ENCODE assay signal across 20 mouse cellular contexts in genomic region chr12:113257243-113257642, GRCm38 (mm10).
DNase-seq lines count a peak whose midpoint lies in the region.
"Had no signal": no experiment of that assay in that cellular context is flagged by ENCODE, and none has a peak within 500 bp of the region (broad histone marks: within the 10 kb centered on the region; RNA-seq: fewer than 3 reads in every experiment).

No protein-coding gene starts in this region.

- DNase-seq in spleen, adult 18-20 months, result peak; percentile 65 to 79
- DNase-seq in spleen, adult 12 weeks (ENCODE audit: low spot score), result no peak
- DNase-seq in CD4-positive, CD25-positive, alpha-beta regulatory T cell, adult 2 months (ENCODE audit: low read depth, low spot score), result peak; percentile 62
- DNase-seq in induced T-regulatory cell, adult 2 months (ENCODE audit: low read depth), result peak; percentile 69
- DNase-seq in splenic B cell, adult 2 months (ENCODE audit: low read depth, low spot score), result peak; percentile 88
- DNase-seq in layer of hippocampus, adult 9-11 months, result no peak
- DNase-seq in testis, postnatal 10 days (ENCODE audit: low spot score), result no peak
- DNase-seq: adrenal gland, postnatal 36 days; cerebellum, adult 11 months; cerebellum, adult 9-11 months; gastrocnemius, postnatal 10 days; heart, postnatal 4 days; kidney, adult 2 months; liver, embryonic 13.5 days had no signal

- H3K27me3 ChIP-seq in splenic B cell, adult 2 months (ENCODE audit: control insufficient read depth, insufficient read depth, low read length, poor library complexity, severe bottlenecking), result no peaks in the 10 kb centered on the region
- H3K27me3 ChIP-seq: embryonic facial prominence, embryonic 15.5 days; forebrain, embryonic 15.5 days; limb, embryonic 13.5 days; liver, embryonic 13.5 days; lung, embryonic 15.5 days; neural tube, embryonic 15.5 days had no signal

- no peaks in the 10 kb centered on the region for H3K36me3 ChIP-seq in splenic B cell, adult 2 months (ENCODE audit: control insufficient read depth, insufficient read depth, low read length, poor library complexity, severe bottlenecking)
- H3K36me3 ChIP-seq: embryonic facial prominence, embryonic 15.5 days; forebrain, embryonic 15.5 days; heart, embryonic 10.5 days; limb, embryonic 13.5 days; liver, embryonic 13.5 days; lung, embryonic 15.5 days; neural tube, embryonic 15.5 days had no signal

Comparison
In these comparisons a context has a peak if more than half of its experiments do, and no peak if none do; other contexts are left out.
1. DNase-seq: peak in spleen, adult 18-20 months (2 of 2), CD4-positive, CD25-positive, alpha-beta regulatory T cell, adult 2 months (single experiment), induced T-regulatory cell, adult 2 months (single experiment) and splenic B cell, adult 2 months (single experiment); none in spleen, adult 12 weeks (single experiment), layer of hippocampus, adult 9-11 months (single experiment) and testis, postnatal 10 days (single experiment).